Mouse (Mus musculus) embryonic facial prominence, embryonic 11.5 days (tissue): ENCODE measurements around the gene Rnasek. TPM values are rescaled to one million over a fixed set of nuclear protein-coding genes. Genes with fewer than 3 reads are reported as not detected.

Experiments used
- ATAC-seq: fragments of 200-750 bp; cut with Nextera tagmentation; replicated peaks from 2 replicates; pipeline ENCODE4 v1.8.0; 2017; ENCODE audit warnings: low read depth; ENCODE audit not compliant: insufficient number of reproducible peaks, low FRiP score, low TSS enrichment
- DNase-seq: peaks from one replicate; pipeline ENCODE4 v3.0.0-alpha.2; 2015; ENCODE audit warnings: low spot score
- H3K27ac ChIP-seq: fragments of 300-500 bp; sonication (generic); replicated peaks from 2 replicates; pipeline ENCODE4 v1.5.1; 2014; ENCODE audit warnings: mild to moderate bottlenecking, low read depth, low read length, control low read depth
- H3K27me3 ChIP-seq: fragments of 300-500 bp; sonication (generic); 2 replicates; pipeline ENCODE4 v1.6.1; 2014; ENCODE audit warnings: mild to moderate bottlenecking, low read length, moderate library complexity, mixed read lengths; ENCODE audit not compliant: control insufficient read depth, insufficient read depth
- H3K36me3 ChIP-seq: fragments of 300-500 bp; sonication (generic); replicated peaks from 2 replicates; pipeline ENCODE4 v1.6.1; 2014; ENCODE audit warnings: low read depth, mild to moderate bottlenecking, low read length, moderate library complexity, mixed read lengths; ENCODE audit not compliant: control insufficient read depth, insufficient read depth
- H3K4me1 ChIP-seq: fragments of 300-500 bp; sonication (generic); 2 replicates; pipeline ENCODE4 v1.6.1; 2014; ENCODE audit warnings: low read length, mixed read lengths; ENCODE audit not compliant: control insufficient read depth, insufficient read depth
- H3K4me2 ChIP-seq: fragments of 300-500 bp; sonication (generic); 2 replicates; pipeline ENCODE4 v1.6.1; 2014; ENCODE audit warnings: low read depth, mild to moderate bottlenecking, control low read depth, low read length, moderate library complexity
- H3K4me3 ChIP-seq: fragments of 300-500 bp; sonication (generic); 2 replicates; pipeline ENCODE4 v1.5.1; 2014; ENCODE audit warnings: low read depth, low read length, control low read depth
- H3K9ac ChIP-seq: fragments of 300-500 bp; sonication (generic); replicated peaks from 2 replicates; pipeline ENCODE4 v1.6.1; 2014; ENCODE audit warnings: mild to moderate bottlenecking, control low read depth, low read length
- H3K9me3 ChIP-seq: fragments of 300-500 bp; sonication (generic); replicated peaks from 2 replicates; pipeline ENCODE4 v1.6.1; 2016; ENCODE audit warnings: mild to moderate bottlenecking, low read length, inconsistent platforms, mixed read lengths; ENCODE audit not compliant: control insufficient read depth
- WGBS: fragments of 180-500 bp; shearing (Covaris S2); extraction: QIAGEN DNeasy Blood & Tissue Kit; methylation state at CpG from one replicate; pipeline ENCODE4 v1.1.7; 2014; 5-methylcytosine and 5-hydroxymethylcytosine counted together
- polyA plus RNA-seq: library from polyadenylated mRNA; unstranded; fragments of >200 nt; fragmentation: Nextera tagmentation; extraction: Ambion mirVana; gene quantifications from 2 replicates; pipeline ENCODE4 v1.2.1, GENCODE M21; 2014

Rnasek gene
- polyA plus RNA-seq, 1 experiment from 2014 or later = 103 TPM

DNA sequence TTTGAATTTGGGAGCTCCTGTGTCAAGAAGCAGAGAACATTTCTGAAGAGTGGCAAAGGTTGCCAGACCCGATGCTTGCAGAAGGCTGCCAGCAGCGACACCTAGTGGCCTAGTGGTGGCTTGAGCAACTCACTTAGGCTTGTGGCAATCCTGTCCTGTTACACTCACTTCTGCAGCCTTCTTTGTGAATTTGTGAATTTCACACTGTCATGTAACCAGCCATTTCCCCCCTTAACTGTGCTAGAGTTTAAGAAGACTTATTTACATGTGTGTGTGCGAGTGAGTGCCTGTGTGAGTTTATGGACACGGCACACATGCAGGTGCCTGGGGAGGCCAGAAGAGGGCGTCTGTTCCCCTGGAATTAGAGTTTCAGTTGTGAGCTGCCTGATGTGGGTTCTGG, 38.0 kb downstream of the Rnasek start:
- ATAC-seq (no peak), DNase-seq (peak; percentile 92)
- Histone ChIP-seq H3K36me3 (no peaks in the 10 kb centered on the region), H3K9ac (no peak overlapping the region), H3K9me3 (no peaks in the 10 kb centered on the region), H3K4me3 (no peak overlapping the region), H3K4me1 (no peaks in the 10 kb centered on the region; the same call in 1 of the 2 replicates), H3K4me2 (no peak overlapping the region), H3K27me3 (no peaks in the 10 kb centered on the region), H3K27ac (no peak overlapping the region)
- 36% methylated on average over 5 of the region's 5 CpGs for WGBS

- DNase-seq (no peak), ATAC-seq (no peak)
- Histone ChIP-seq H3K27me3 (no peaks in the 10 kb centered on the region), H3K9me3 (no peaks in the 10 kb centered on the region), H3K27ac (no peak overlapping the region), H3K4me1 (no peaks in the 10 kb centered on the region; the same call in 1 of the 2 replicates), H3K4me3 (no peak overlapping the region), H3K36me3 (no peaks in the 10 kb centered on the region), H3K9ac (no peak overlapping the region), H3K4me2 (no peak overlapping the region)
- 73% methylated on average over 5 of the region's 5 CpGs for WGBS
Measured at GRCm38 (mm10) chr11:70200036-70200608, 39.5 kb downstream of the Rnasek start.

DNA sequence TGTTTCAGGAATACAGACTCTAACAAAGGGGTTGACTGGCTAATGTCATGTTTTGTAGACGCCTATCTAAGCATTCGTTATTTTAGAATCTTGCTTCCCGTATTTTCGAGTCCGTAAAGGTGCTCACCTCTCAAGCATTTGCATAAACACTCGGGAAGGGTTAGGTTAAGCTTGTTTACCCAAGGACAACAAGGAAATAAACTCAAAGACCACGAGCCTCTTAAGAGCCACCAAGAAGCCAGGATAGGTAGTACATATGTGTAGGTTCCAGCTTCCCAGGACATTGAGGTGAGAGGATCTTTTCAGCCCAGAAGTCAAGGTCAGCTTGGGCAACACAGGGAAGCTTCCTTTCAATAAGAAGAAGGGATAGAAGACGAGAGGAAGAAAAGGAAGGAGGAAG, 40.5 kb downstream of the Rnasek start:
- Histone ChIP-seq H3K36me3 (no peaks in the 10 kb centered on the region), H3K9ac (no peak overlapping the region), H3K4me1 (no peaks in the 10 kb centered on the region; the same call in 1 of the 2 replicates), H3K27ac (no peak overlapping the region), H3K4me3 (no peak overlapping the region), H3K27me3 (no peaks in the 10 kb centered on the region), H3K4me2 (no peak overlapping the region), H3K9me3 (no peaks in the 10 kb centered on the region)
- WGBS = 84% methylated on average over 8 of the region's 8 CpGs
- no peak for ATAC-seq
- no peak for DNase-seq

DNA sequence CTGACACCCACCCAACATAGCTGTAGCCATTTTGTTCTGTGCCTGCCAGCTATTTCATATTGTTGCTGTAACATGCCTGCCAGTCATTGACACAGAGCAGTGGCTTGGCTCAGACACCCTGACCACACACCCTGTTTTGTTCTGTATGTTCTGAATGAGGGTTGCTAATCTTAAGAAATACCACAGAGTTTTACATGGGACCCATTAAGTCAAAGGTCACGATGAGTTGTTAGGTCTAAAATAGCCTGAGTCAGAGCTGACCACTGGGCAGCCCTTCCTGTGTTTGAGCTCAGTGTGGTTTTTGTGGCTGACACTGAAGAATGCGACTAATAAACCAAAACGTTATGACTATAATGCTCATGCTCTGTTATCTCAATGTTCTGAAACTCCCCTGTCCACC, 41.3 kb downstream of the Rnasek start:
- Histone ChIP-seq H3K4me3 (no peak overlapping the region), H3K27ac (no peak overlapping the region), H3K9ac (no peak overlapping the region), H3K27me3 (no peaks in the 10 kb centered on the region), H3K9me3 (no peaks in the 10 kb centered on the region), H3K36me3 (no peaks in the 10 kb centered on the region), H3K4me2 (no peak overlapping the region), H3K4me1 (no peaks in the 10 kb centered on the region; the same call in 1 of the 2 replicates)
- DNase-seq = no peak
- 83% methylated on average over 3 of the region's 3 CpGs for WGBS
- ATAC-seq = no peak

GRCm38 (mm10) chr11:70193354-70194285, 46.0 kb downstream of the Rnasek start:
- H3K4me1 ChIP-seq = no peaks in the 10 kb centered on the region
- ATAC-seq = no peak
- WGBS = 60% methylated on average over 11 of the region's 11 CpGs
- no peaks in the 10 kb centered on the region for H3K36me3 ChIP-seq
- H3K9me3 ChIP-seq = no peaks in the 10 kb centered on the region
- peak; percentile 7 for DNase-seq
- no peak overlapping the region for H3K27ac ChIP-seq
- no peak overlapping the region for H3K4me2 ChIP-seq
- H3K27me3 ChIP-seq = no peaks in the 10 kb centered on the region
- H3K4me3 ChIP-seq = no peak overlapping the region
- H3K9ac ChIP-seq = no peak overlapping the region

DNA sequence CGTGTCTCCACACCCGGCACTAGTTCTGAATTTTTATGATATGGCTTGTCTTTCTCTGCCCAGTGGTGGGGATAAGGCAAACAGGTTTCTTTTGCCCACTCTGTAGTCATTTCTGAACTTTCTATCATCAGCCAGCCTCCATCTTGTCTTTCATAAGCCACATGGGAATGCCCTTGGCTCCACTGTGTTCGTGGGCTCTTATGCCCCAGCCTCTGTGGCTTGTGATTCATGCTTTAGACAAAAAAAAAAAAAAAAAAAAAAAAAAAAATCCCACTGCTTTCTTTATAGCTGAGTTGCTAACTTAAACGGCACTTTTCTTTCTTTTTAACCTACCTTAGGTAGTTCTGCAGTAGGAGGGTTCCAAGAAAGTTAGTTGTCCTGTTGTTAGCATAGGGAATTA, 47.5 kb downstream of the Rnasek start:
- no peak for DNase-seq
- Histone ChIP-seq H3K4me2 (no peak overlapping the region), H3K4me1 (no peaks in the 10 kb centered on the region), H3K4me3 (no peak overlapping the region), H3K9ac (no peak overlapping the region), H3K27me3 (no peaks in the 10 kb centered on the region), H3K9me3 (no peaks in the 10 kb centered on the region), H3K27ac (no peak overlapping the region), H3K36me3 (no peaks in the 10 kb centered on the region)
- ATAC-seq = no peak
- WGBS = 78% methylated on average over 4 of the region's 4 CpGs

- no peak overlapping the region for H3K27ac ChIP-seq
- H3K36me3 ChIP-seq = no peaks in the 10 kb centered on the region
- H3K4me2 ChIP-seq = no peak overlapping the region
- no peaks in the 10 kb centered on the region for H3K9me3 ChIP-seq
- WGBS = 86% methylated on average over 6 of the region's 6 CpGs
- H3K4me1 ChIP-seq = no peaks in the 10 kb centered on the region
- H3K9ac ChIP-seq = no peak overlapping the region
- no peak for DNase-seq
- H3K27me3 ChIP-seq = no peaks in the 10 kb centered on the region
- no peak overlapping the region for H3K4me3 ChIP-seq
- no peak for ATAC-seq
Measured at GRCm38 (mm10) chr11:70191188-70191587, 48.5 kb downstream of the Rnasek start.
